Mouse (Mus musculus) stomach, embryonic 14.5 days (tissue): Measurements from ENCODE around the gene Lrrc61. TPM values are rescaled to one million over a fixed set of nuclear protein-coding genes. Genes with fewer than 3 reads are reported as not detected.

Experiments
- ATAC-seq: fragments of 200-750 bp; cut with Nextera tagmentation; 2 replicates; pipeline ENCODE4 v1.8.0; 2017; ENCODE audit warnings: low read depth, moderate TSS enrichment; ENCODE audit not compliant: insufficient number of reproducible peaks, insufficient read depth, low FRiP score
- H3K27ac ChIP-seq: fragments of 300-500 bp; sonication (generic); 2 replicates; pipeline ENCODE4 v1.5.1; 2014; ENCODE audit warnings: mild to moderate bottlenecking, low read length, moderate library complexity, mixed read lengths
- H3K27me3 ChIP-seq: fragments of 300-500 bp; sonication (generic); 2 replicates; pipeline ENCODE4 v1.6.1; 2014; ENCODE audit warnings: low read length, control low read depth, mixed read lengths; ENCODE audit not compliant: control insufficient read depth, insufficient read depth
- H3K36me3 ChIP-seq: fragments of 300-500 bp; sonication (generic); 2 replicates; pipeline ENCODE4 v1.6.1; 2014; ENCODE audit warnings: mild to moderate bottlenecking, control low read depth, low read length, moderate library complexity, mixed read lengths; ENCODE audit not compliant: control insufficient read depth, insufficient read depth
- H3K4me1 ChIP-seq: fragments of 300-500 bp; sonication (generic); 2 replicates; pipeline ENCODE4 v1.6.1; 2014; ENCODE audit warnings: low read length, control low read depth, mixed read lengths; ENCODE audit not compliant: control insufficient read depth, insufficient read depth
- H3K4me2 ChIP-seq: fragments of 300-500 bp; sonication (generic); replicated peaks from 2 replicates; pipeline ENCODE4 v1.6.1; 2014; ENCODE audit warnings: low read depth, low read length, control low read depth
- H3K4me3 ChIP-seq: fragments of 300-500 bp; sonication (generic); 2 replicates; pipeline ENCODE4 v1.5.1; 2014; ENCODE audit warnings: low read depth, low read length, control low read depth
- H3K9ac ChIP-seq: fragments of 300-500 bp; sonication (generic); replicated peaks from 2 replicates; pipeline ENCODE4 v1.6.1; 2014; ENCODE audit warnings: low read depth, mild to moderate bottlenecking, control low read depth, low read length, moderate library complexity, mixed read lengths
- H3K9me3 ChIP-seq: fragments of 300-500 bp; sonication (generic); 2 replicates; pipeline ENCODE4 v1.6.1; 2016; ENCODE audit warnings: low read depth, low read length, control low read depth; ENCODE audit not compliant: control insufficient read depth
- WGBS: fragments of 180-500 bp; shearing (Covaris S2); extraction: QIAGEN DNeasy Blood & Tissue Kit; methylation state at CpG from one replicate; pipeline ENCODE4 v1.1.7; 2014; 5-methylcytosine and 5-hydroxymethylcytosine counted together
- polyA plus RNA-seq: library from polyadenylated mRNA; unstranded; fragments of >200 nt; fragmentation: Nextera tagmentation; extraction: Ambion mirVana; gene quantifications from 2 replicates; pipeline ENCODE4 v1.2.1, GENCODE M21; 2014

The Lrrc61 gene
- polyA plus RNA-seq, 1 experiment from 2014 or later = 4.6 TPM

DNA sequence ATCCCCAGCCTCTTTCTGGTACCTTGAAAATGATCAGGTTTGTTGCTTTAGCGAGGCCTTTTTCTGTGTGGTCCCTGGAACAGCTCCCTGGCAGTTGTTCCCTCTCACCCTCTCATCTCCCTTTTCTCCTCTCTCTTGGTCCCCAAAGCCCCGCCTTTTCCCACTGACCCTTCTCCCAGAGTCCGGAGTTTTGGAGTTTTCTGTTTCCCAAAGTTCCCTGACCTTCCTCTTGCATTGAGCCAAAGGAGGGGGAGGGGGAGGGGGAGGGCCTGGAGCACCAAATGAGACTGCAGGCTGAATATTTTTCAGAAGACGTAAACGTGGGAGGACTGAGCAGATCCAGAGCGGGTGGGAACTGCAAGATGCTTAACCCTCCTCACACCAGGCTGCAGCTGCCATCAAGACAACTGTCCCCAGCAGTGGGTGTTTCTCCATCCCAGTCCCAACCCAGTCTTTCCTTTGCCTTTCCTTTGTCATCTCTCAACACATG, 18.0 kb downstream of the Lrrc61 start, which contains the start of gene Rarres2:
Gene Rarres2, minus strand, starts transcription at position 218 of the 490 bp plus-strand sequence.
- Histone ChIP-seq H3K27ac (peak within 1 kb of the TSS; percentile 53), H3K4me2 (peak within 1 kb of the TSS; percentile 39), H3K36me3 (no peaks in the 10 kb centered on the region), H3K4me1 (peaks cover 33% of the 10 kb centered on the region; the same call in 1 of the 2 replicates), H3K4me3 (peak within 1 kb of the TSS; percentile 13; the same call in 1 of the 2 replicates), H3K9ac (no peak within 1 kb of the TSS), H3K9me3 (no peaks in the 10 kb centered on the region), H3K27me3 (no peaks in the 10 kb centered on the region)
- peak; percentile 70 for ATAC-seq
- 9% methylated on average over 6 of the region's 6 CpGs for WGBS

DNA sequence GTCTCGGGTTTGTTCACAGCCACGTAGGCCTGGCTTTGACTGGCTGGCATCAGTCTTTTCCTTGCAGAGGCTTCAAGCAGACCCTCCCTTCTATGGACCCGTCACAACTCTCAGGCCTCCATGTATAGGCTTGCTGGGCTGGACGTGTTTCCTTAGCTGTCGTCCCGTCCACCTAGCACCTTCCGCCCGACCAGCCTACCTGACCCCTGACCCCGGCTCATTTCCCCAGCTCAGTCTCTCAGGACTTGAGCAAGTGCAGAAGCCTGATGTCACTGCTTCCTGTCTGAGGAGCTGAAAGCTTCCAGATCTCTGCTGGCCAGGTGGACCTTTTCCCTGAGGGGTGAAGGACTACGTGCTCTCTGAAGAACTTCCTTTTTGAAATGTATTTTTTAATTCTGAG, 18.7 kb downstream of the Lrrc61 start:
- Histone ChIP-seq H3K4me2 (no peak overlapping the region), H3K9me3 (no peaks in the 10 kb centered on the region), H3K36me3 (no peaks in the 10 kb centered on the region), H3K4me3 (no peak overlapping the region), H3K27me3 (no peaks in the 10 kb centered on the region), H3K4me1 (peaks cover 35% of the 10 kb centered on the region; the same call in 1 of the 2 replicates), H3K27ac (peak overlapping the region; percentile 53; the same call in 1 of the 2 replicates), H3K9ac (no peak overlapping the region)
- ATAC-seq = peak; percentile 57; the same call in 1 of the 2 replicates
- WGBS = 29% methylated on average over 10 of the region's 10 CpGs

DNA sequence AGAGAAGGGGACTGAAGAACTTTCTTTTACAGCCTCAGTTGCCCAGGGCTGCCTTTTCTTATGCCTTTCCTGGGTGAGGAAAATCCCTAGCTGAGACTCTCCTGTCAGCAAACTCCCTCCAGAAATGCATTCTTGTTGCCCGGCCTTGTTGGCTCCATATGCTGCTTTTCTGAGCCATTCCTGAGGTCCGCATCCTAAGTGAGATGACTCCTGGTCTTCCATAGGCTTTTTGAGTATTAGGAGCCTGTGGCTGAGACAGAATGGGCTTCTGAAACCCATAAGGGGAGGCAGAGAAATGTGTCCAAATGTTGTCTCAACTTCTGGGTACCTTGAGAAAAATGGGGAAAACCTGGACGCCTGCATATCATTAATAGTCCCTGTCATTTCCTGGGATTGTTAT, 19.4 kb downstream of the Lrrc61 start:
- Histone ChIP-seq H3K4me3 (no peak overlapping the region), H3K27ac (peak overlapping the region; percentile 21; the same call in 1 of the 2 replicates), H3K4me2 (no peak overlapping the region), H3K36me3 (no peaks in the 10 kb centered on the region), H3K4me1 (peaks cover 28% of the 10 kb centered on the region; the same call in 1 of the 2 replicates), H3K27me3 (no peaks in the 10 kb centered on the region), H3K9ac (no peak overlapping the region), H3K9me3 (no peaks in the 10 kb centered on the region)
- 71% methylated on average over 3 of the region's 3 CpGs for WGBS
- no peak for ATAC-seq

DNA sequence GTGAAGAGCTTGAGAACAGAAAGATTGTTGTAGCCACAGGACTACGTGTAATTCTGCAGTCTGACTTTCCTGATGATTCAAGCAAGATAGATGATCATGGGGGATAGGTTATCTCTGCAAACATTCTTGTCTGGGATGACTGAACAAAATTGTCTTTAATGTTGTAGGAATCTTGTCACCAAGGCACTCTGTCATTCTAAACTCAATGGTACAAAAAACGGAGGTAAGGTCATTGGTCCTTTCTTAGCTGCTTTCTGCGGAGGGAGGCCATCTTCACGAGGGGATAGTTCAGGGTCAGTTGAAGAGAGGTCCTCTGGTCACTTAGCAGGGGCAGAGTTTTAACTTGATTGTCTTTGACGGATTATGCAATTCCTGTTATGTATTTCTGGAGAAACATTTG, 24.1 kb downstream of the Lrrc61 start:
- no peak overlapping the region for H3K9ac ChIP-seq
- H3K9me3 ChIP-seq = no peaks in the 10 kb centered on the region
- H3K36me3 ChIP-seq = no peaks in the 10 kb centered on the region
- H3K27ac ChIP-seq = peak overlapping the region; percentile 56; the same call in 1 of the 2 replicates
- ATAC-seq = no peak
- H3K4me1 ChIP-seq = peaks cover 9% of the 10 kb centered on the region; the same call in 1 of the 2 replicates
- H3K4me3 ChIP-seq = no peak overlapping the region
- H3K4me2 ChIP-seq = 0 out of 2 replicates have a peak overlapping the region, but pooled peaks have one; percentile 15
- WGBS = 21% methylated on average over 5 of the region's 5 CpGs
- no peaks in the 10 kb centered on the region for H3K27me3 ChIP-seq

DNA sequence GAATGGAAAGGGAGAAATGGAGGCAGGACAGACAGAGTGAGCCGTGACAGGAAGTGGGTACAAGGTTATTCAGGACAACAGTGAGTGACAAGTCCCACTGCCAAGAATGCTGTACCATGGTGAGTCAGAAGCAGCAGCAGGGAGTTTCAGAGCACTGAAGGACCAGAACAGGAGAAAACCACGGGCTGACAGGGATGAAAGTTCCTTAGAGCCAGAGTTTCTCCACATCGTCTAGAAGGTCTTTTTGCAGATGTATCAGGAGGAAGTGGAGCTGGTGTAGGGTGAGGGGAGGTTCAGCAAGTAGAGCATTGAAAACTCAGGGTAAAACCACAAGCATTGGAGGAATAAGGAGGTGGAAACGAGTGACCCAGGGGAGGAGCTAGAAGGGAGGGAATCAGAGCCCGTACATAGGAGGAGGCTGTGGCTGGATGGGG, 24.6 kb downstream of the Lrrc61 start:
- Histone ChIP-seq H3K4me2 (0 out of 2 replicates have a peak overlapping the region, but pooled peaks have one; percentile 15), H3K4me3 (no peak overlapping the region), H3K36me3 (no peaks in the 10 kb centered on the region), H3K27ac (peak overlapping the region; percentile 56; the same call in 1 of the 2 replicates), H3K9me3 (no peaks in the 10 kb centered on the region), H3K9ac (no peak overlapping the region), H3K27me3 (no peaks in the 10 kb centered on the region), H3K4me1 (peaks cover 9% of the 10 kb centered on the region; the same call in 1 of the 2 replicates)
- 21% methylated on average over 5 of the region's 5 CpGs for WGBS
- ATAC-seq = no peak

DNA sequence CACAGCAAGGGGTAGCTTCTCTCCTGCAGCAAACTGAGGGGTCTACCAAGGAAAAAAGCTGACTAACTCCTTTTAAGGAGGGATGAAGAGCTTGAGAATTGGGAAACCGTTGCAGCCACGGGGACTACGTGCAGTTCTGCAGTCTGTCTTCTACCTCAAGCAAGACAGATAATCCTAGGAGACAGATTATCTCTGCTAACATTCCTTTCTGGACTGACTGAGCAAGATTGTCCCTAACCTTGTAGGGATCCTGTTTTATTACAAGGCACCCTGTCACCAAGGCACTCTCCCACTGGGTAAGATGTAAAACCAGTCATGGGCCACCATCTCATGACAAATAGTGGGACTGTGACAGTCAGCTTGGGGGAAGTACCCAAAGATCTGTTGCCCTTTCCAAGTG, 26.7 kb downstream of the Lrrc61 start:
- H3K9ac ChIP-seq = no peak overlapping the region
- no peaks in the 10 kb centered on the region for H3K36me3 ChIP-seq
- H3K4me2 ChIP-seq = no peak overlapping the region
- H3K9me3 ChIP-seq = no peaks in the 10 kb centered on the region
- WGBS = 31% methylated on average over 3 of the region's 3 CpGs
- H3K4me3 ChIP-seq = no peak overlapping the region
- no peak overlapping the region for H3K27ac ChIP-seq
- H3K4me1 ChIP-seq = peaks cover 9% of the 10 kb centered on the region; the same call in 1 of the 2 replicates
- no peaks in the 10 kb centered on the region for H3K27me3 ChIP-seq
- no peak for ATAC-seq

DNA sequence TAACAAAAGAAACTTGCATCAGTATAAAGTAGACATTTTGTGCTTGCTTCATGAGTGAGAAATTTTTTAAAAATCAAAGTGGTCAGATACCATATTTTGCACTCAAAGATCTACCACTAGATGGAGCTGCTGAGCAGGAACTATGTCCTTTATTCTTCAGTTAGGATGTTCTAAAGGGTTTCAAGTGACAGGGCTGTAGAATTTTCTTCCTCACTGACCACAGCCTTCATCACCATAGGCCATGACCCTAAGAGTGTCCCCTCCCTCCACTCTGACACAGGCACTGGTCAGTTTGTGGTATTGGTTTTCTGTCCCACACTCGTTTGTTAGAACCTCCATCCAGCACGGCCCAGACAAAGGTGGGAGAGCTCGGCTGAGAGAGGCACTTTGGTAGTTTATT, 27.4 kb downstream of the Lrrc61 start:
- no peak overlapping the region for H3K4me2 ChIP-seq
- H3K4me3 ChIP-seq = no peak overlapping the region
- no peak overlapping the region for H3K27ac ChIP-seq
- H3K9me3 ChIP-seq = no peaks in the 10 kb centered on the region
- no peak overlapping the region for H3K9ac ChIP-seq
- H3K36me3 ChIP-seq = no peaks in the 10 kb centered on the region
- no peaks in the 10 kb centered on the region for H3K27me3 ChIP-seq
- WGBS = 76% methylated on average over 3 of the region's 3 CpGs
- no peak for ATAC-seq
- H3K4me1 ChIP-seq = peaks cover 9% of the 10 kb centered on the region; the same call in 1 of the 2 replicates

DNA sequence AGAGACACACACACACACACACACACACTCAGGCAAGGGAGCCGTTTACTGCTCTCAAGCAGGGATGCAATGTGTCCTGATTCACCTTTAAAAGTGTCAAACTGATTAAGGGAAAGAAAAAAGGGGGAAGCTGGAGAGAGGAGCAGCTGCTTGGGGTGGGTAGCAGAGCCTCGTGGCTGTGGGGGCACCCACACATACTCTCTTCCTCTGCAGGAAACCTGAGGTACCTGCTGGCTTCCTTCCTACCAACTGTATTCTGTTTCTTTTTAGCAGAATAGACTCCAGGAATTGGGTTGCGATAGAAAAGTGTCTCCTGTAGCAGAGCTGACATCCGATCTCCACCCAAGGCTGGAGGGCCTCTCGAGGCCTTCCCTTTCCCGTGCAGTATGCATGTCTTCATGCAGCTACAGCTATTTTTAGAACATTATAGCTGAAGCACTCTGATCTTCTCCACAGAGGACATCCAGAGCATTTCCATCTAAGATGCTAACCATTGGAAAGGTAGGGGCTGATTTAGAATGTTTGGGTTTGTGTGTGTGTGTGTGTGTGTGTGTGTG, 34.7 kb downstream of the Lrrc61 start, which contains the start of gene Gm45021:
Gene Gm45021, plus strand, starts transcription at position 417 of the 557 bp plus-strand sequence.
- H3K36me3 ChIP-seq = no peaks in the 10 kb centered on the region
- H3K9ac ChIP-seq = no peak within 1 kb of the TSS
- no peaks in the 10 kb centered on the region for H3K4me1 ChIP-seq
- peak within 1 kb of the TSS; percentile 44; the same call in 1 of the 2 replicates for H3K27ac ChIP-seq
- no peak for ATAC-seq
- WGBS = 39% methylated on average over 6 of the region's 6 CpGs
- H3K27me3 ChIP-seq = no peaks in the 10 kb centered on the region
- no peak within 1 kb of the TSS for H3K4me3 ChIP-seq
- no peak within 1 kb of the TSS for H3K4me2 ChIP-seq
- no peaks in the 10 kb centered on the region for H3K9me3 ChIP-seq
